Mouse (Mus musculus) kidney, postnatal 10 days (tissue): Measurements from ENCODE around the gene Cluap1.

ENCODE experiments used
- DNase-seq: peaks from one replicate; pipeline ENCODE4 v3.0.0; 2021; ENCODE audit warnings: mixed read lengths

The Cluap1 gene

DNA sequence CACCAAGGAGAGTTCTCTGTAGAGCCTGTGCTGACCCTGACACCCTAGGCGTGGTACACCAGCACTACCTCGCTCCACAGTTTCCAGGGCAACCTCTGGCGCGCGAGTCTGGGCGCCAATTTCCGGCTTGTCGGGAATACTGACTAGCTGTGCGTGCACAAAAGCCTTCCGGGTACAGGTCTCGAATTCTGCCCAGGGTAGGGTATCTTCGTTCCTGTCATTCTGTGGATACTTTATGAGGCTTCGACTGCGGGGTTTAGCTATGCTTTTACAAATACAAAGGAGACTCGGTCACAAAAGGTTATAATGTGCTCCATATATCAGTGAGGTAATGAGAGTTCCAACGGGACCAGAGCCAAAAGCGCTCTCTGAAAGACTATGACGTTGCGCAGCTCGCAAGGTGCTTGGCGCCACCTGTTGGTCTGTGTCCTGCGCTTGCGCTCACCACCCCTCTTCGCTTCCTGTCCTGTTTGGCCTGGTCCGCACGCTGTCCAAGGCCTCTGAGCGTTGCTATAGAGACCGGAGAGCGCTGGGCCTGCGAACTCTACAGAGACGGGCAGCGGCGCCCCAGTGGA is at the start of gene Cluap1, which contains the start of gene 1700037C18Rik:
Cluap1 (plus strand) TSS at position 265 of the 575 bp plus-strand sequence.
1700037C18Rik (minus strand) TSS at position 153 of the 575 bp plus-strand sequence.
- DNase-seq, result peak; percentile 97

DNA sequence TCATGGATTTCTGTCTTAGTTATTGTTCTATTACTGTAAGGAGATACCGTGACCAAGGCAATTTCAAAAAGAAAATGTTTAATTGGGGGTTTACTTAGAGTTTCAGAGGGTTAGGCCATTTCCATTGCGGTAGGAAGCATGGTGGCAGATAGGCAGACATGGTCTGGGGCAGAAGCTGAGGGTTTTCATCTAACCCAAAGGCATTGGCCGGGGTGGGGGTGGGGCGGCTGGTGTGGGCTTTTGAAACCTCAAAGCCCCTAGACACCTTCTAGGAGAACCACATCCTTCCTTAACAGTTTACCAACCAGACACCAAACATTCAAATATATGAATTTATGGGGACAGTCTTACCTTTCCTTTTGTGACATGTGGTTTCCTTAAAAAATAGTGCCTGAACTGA is 49.3 kb upstream of the Cluap1 start:
- no peak for DNase-seq

DNA sequence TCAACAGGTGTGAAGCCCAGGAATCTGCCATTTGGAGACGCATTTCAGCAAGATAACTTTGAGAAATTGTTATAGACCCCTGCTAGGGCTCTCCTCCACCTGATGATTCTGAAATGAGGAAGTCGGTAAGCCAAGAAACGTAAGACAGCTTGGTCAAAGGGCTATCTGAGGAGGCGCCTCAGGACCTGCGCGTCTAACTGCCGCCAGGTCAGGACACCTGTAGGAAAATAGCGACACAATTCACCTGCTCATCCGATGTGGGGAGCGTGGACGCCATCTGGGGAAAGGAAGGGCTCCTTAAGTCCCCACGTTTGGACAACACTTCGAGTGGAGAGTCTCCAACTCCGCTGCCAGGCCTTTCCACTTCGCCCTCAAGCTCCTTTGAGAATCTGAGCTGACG is 36.8 kb upstream of the Cluap1 start:
- DNase-seq, result no peak

DNA sequence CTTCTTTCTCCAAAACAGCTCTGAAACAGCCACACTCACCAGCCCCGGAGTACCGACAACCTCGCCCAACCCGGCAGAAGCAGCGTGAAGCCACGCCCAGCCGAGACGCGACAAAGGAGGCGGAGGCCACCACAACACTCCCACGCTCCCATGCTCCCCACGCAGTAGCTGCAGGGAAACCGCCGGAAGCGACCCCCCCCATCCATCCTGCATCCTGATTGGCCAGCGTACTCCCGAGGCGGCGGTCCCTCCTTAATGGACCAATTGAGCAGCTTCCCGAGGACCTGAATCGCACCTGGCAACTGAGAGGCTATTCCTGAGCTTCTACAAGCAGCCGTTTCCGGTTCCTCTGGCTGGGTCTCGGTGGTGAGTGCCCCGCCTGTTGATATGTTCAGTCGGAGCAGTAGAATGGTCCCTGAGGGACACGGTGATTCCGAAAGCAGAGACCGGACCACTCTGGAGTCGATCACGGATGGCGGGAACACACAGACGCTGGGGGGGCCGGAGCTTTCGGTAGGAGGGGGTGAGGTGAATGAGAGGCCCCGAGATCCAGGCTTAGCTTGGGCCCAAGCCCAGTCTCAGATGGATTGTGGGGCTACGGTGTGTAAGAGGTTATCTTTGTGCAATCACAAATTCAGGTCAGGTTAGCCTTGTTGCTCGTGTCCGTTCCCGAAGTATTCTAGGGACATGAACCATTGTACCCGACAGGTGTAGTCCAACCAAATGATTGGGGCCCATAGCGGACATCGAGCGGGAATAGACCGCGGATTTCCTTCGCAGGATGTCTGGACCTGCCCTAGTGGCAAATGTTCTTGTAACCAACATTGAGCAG is 36.2 kb upstream of the Cluap1 start, which contains the start of gene Naa60:
Naa60 (plus strand) TSS at position 160 of the 832 bp plus-strand sequence.
- DNase-seq, result peak; percentile 96

DNA sequence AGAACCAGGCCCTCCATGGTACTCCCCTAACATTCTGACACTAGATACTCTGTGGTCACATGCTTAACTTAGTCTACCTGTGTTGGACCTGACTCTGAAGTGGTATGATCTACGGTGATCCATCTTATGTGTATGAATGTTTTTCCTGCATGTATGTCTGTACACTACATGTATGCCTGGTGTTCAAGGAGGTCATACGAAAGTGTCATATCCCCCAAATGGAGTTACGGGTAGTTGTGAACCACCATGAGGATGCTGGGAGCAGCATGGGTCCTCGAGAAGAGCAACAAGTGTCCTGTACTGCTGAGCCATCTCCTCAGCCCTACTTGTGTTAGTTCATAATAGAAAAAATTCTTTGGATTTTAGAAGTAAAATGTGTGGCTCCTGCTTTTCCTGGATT is 32.3 kb upstream of the Cluap1 start:
- DNase-seq, result no peak

DNA sequence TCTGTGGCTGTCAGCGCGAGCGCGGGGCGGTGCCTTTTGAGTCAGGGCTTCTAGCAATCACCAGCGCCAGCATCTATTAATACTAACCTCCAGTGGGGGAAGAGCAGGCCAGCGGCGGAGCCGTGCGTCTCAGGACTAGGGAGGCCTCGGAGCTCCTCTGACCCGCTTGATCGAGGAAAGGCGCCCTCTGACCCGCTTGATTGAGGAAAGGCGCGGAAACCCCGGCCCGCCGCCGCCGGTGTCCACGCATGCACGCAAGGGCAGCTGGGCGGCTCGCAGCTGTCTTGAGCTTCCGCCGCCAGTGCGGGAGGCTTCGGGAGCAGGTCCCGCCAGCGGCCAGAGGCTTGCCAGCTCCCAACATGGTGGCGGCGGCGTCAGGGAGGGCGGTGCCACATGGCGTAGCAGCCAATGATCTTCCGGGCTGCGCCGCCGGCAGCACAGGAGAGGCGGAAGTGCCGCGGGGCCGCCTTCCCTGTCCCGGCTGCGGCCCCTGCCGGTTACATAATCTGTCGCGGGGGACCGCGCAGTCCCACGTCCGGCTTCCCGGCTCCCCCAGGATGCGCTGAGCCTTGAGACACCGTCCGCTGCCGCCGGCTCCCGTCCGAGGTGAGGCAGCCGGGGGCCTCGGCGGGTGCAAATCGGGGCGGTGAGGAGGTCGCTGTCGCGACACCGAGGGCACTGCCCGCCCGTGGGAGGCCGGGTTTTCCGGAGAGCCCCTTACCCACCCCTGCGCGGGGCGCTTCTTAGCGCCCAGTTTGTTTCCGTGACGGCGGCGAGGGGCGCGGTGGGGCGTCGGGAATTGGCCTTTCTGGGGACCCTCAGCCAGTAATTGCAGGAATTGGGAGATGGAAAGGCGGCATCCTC is 24.2 kb upstream of the Cluap1 start, which contains the start of the genes Zfp597 and Gm20695:
Zfp597 (minus strand) TSS at position 361 of the 864 bp plus-strand sequence.
Gm20695 (plus strand) TSS at position 448 of the 864 bp plus-strand sequence.
- peak; percentile 97 for DNase-seq

DNA sequence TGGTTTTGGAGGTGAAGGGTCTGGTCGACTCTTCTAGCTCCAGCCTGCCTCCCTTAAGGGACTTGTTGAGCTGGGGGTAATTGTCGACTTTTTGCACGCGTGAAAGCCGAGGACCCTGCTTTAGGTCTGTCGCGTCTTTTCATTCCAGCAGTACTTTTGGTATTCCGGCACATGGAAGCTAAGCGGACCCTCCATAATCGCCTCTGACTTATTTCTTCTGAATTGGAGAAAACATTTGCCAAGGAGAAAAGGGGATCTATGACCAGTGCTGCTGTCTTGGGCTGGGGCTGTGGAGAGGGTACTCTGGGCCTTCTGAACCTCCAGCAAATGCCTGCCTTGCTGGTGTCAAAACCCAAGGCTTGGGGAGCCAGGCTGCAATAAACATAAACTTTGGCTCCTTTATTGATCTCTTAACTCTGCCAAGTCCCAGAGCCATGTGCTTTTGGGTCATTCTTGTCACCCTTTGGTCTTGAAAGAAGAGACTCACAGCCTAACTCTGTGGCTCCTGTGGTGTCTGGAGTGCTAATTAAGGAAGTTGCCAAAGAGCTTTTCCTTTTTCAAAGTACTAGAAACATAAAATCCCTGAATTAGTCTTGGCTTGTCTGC is 23.4 kb upstream of the Cluap1 start:
- no peak for DNase-seq

DNA sequence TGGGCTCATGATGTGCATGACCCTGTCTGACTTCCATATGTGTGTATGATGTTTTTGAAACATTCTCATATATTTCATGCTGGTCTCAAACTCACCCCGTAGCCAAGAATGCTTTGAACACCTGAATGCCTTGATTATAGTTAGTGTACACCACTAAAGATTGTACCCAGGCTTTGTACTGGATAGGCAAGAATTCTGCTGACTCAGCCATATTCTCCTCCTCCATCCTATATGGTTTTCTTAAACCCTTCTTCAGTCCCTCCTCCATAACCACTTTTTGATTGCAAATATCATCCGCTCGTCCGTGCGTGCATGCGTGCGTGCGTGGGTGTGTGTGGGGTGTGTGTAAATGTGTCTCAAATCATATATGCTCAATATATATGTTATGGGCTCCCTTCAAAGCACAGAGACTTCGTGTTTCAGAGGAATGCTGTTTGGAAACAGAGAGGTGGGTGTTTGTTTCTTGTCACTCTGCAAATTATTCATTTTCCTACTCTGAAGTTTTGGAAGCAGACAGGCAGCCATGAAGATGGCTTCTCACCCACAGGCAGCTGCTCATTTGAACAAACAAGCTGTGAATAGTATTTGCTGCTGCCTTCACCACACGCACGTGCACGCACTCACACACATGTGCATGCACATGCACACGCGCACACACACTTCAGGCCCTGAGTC is 16.8 kb upstream of the Cluap1 start:
- DNase-seq, result no peak

DNA sequence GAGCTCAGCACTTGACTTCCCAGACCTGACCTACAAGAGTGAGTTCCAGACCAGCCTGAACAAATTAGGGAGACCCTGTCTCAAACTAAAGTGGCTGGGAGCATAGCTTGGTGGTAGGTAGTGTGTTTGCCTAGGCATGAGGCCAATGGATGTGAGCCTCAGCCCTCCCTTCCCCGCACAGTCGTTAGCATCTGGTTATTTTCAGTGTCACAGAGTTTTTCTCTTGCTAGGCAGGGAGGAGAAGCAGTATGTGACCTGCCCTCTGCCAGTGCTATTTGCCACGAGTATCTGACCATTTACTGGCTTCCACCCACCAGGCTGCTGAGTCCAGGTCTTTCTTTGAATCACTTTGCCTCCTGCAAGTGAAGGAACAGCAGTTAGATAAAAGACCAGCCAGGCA is 14.9 kb upstream of the Cluap1 start:
- DNase-seq, result no peak

DNA sequence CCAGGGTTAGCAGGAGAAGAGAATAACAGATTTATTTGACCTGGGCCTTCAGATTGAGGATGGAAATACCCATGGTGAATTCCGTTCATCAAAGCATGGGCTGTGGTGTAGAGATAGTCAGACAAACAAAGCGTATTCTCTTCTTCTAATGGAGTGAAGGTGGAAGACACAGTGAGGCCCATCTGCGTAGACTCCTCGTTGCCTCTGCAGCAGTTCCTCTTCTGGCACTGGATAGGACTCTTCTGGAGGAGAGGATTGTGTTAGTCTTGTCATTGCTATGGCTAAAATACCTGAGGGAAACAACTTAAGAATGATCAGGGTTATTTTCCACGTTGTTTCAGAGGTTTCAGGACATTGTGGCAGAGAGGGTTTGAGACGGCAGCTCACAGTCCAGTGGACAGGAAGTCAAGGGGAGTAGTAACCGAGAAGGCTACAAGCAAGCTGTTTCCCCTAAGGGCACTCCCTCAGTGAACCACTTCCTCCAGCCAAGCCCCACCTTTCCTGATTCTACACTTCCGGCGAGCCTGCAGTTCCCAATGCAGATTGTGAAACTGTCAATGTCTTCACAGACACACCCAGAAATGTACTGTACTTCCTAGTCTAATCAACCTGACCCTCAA is 13.3 kb upstream of the Cluap1 start:
- DNase-seq, result peak; percentile 45

DNA sequence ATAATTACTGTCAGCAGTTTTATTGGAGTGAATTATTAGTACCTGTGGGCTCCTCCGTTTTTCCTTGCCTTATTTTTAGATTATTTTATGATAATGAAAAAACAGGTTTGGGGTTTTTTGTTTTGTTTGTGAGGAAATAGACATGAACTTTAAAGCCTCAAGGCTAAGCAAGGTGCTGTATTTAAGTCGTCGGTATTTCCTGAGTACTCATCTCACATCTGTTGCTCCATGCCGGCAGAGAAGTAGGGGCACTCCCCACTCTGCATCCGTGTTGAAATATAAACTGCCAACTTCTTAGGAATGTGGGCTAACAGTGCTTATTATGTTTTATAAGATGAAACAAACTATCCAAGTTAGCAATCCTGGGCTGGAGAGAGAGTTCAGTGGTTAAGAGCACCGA is 12.6 kb upstream of the Cluap1 start:
- DNase-seq, result no peak

DNA sequence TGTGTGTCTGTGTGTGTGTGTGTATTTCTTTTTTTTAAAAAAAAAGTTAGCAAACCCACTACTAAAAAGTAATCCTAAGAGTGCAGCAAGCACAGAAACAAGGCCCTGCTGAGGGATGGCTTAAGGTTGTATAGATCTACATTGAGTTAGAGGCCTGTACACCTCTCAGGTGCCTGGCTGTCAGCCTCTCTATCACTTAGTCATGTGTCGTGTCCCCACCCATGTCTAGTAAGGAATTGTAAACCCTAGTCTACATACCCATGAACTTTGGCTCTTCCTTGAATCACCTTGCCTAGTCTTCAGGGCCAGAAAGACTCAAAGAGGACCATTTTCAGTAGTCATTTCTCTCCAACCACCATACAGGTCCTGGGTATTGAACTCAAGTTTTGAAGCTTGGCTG is 12.0 kb upstream of the Cluap1 start:
- DNase-seq, result no peak

DNA sequence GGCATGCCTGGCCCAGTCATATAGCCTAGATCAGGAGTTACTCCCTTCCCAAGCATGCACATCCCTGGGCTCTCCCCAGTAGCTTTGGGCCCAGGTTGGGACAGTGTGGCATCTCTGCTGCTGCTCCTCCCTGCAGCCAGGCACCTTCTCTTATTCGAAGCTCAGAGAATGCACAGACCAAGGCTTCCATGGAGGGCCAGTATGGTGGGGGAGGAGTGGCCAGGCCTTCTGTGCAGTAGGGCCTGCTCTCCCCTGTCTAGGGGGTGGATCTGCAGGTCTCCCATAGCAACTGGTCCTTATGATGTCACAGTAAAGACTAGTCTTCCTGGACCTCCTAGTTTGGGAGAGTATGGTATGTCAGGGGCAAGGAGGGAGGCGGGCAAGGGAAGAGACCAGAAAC is 1.1 kb upstream of the Cluap1 start:
- no peak for DNase-seq

DNA sequence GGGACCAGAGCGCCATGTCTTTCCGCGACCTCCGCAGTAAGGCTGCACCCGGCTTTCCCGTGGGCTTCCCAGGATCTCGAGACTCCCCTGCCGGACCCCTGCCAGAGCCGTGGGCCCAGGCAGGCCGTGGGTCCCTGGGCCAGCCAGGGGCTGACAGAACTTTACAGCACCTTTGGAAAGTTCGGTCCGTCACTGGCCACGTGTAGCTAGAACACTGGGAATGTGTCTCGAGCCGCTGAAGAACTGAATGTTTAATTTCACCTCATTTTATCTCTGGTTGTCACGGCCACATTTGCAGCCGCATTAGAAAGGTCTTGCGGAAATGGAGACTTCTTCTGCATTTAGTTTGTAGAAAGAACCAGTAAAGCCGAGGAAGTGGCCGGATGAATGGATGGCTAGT is 517 bp downstream of the Cluap1 start:
- DNase-seq, result no peak

DNA sequence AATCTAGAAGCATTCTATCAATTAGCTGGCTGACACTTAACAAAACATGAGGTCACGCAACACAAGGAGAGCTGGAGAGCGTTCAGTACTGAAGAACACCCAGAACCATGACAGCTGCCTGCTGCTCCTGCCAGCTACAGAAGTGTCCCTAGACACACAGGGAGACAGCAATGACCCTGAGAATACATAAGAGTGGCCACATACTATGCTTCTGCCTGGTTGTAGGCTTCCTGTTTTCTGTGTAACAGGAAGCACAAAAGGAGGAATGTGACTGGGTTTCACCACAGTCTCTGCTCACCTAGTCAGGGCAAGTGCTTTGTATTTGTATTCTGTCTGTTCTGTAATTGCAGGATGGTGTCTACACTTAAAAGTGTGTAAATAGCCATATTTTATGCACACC is 12.2 kb downstream of the Cluap1 start:
- DNase-seq, result no peak

DNA sequence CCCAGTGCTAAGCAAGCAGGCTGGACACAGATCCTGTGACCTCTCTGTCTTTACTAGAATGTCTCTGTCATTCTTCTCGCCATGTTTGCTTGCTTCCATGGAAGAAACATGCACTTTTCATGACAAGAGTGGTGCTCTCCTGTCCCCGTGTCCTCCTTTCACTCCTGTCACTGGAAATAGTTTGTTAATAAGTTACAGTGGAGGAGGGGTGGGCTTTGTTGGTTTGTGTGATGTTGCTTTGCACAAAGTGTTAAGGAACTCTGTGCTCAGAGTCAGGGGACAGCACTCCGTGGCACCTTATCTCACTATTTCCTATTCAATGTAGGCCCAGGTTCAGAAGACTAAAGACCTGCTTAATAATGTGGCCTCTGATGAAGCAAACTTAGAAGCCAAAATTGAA is 14.9 kb downstream of the Cluap1 start:
- DNase-seq, result no peak

DNA sequence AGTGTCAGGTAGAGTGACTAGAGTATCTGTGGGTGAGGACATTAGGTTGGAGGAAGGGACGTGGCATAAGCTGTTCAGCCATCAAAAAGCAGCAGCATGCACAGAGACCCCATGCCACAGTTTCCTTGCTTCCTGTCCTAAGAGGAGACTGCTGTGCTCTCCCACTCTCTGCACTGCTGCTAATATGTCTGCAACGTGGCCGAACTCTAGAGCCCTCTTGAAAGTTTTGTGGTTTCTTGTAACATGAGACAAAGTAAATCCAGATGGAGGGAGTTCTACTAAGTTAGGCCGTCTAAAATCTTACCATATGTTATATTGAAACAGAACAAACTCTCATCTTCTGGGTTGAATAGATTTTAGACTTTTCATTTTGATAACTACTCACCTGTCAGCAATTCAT is 15.4 kb downstream of the Cluap1 start:
- DNase-seq, result no peak

DNA sequence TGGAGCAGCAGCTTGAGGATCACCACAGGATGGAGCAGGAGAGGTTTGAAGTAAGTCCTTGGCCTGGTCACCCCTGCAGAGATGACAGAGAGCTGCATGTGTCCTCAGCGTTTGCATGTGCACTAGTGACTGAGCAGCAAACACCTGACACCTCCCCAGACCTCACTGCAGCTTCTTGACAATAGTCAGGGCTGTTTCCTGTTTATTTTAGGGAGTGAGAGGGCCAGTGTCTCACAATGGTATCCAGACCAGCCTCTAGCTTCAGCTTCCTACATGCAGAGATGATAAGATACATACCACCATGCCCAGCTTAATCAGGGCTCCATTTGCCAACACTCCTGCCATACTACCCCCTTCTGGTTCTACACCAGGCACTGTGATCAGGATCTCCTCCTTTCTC is 20.0 kb downstream of the Cluap1 start:
- DNase-seq, result no peak

DNA sequence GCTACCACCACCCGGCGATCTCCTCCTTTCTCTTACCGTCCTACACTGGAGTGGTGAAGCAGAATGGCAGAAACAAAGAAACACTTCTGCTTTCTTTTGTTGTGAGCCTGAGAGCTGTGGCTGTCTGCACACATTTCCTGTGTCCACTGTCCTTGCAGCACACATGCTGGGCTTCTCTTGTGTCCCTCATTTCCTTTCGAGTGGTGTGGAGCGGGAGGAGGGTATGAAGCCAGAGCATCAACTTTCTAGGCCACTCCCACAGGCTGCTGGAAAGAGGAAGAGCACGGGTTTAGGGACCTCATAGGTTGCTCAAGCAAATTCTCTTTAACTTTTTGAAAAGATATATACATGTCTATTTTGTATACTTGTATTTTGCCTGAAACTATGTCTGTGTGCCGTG is 20.6 kb downstream of the Cluap1 start:
- DNase-seq, result no peak

DNA sequence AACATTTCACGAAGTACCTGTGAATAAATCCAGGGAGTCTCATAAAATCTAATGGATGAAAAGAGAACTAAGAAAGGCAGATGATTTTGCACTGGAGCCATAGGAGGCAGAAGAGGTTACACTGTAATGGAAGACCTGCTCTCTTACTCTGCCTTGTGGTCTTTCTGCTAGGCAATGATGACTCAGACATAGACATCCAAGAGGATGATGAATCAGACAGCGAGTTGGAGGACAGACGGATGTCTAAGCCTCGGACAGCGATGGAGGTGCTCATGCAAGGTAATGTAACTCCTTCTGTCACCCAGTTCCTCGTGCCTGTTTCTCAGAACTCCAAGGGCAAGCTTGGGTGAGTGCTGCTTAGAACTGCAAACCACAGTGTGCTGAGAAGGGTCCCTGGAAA is 24.9 kb downstream of the Cluap1 start:
- no peak for DNase-seq

DNA sequence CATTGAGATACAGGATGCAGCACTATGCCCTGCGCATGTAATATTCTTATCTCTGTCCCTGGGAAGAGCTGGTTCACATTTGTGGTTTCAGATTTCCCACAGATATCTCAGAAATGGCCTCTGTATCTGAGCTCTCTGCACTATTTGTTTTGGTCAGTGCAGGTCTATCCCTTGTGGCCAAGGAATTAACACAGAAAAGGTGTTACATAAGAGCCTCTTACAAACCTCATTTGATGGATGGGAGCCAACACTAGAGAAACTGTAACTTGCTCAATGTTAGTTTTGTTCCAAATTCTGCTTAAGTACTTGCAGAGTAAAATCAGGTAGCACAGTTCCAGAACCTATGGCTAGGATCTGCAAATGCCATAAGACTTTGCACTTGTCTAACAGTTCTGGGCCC is 25.5 kb downstream of the Cluap1 start:
- DNase-seq, result no peak

DNA sequence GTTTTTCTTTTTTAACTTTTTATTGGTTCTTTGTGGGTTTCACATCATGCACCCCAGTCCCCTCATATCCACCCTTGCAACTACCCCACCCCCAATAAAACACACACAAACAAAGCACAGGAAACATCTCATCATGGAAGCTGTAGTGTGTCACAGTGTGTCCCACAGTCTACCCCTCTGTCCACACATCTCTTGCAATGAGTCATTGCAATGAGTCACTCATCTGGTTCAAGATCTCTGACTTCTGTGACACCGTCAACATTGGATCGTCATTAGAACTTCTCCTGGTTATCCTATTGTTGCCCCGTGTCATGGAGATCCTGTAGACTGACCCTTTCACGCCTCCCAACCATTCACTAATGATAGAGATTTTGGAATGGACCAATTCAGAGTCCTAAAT is 26.1 kb downstream of the Cluap1 start:
- DNase-seq, result no peak
